Mouse (Mus musculus) limb, embryonic 13.5 days (tissue): ENCODE measurements at regions not wholly inside any gene's neighbourhood (a gene's known extent, or its start where the extent isn't known, plus 50 kb on each side); places are given as distances from the start of the nearest gene placed in this dataset.

Experiments
- ATAC-seq: fragments of 200-750 bp; cut with Nextera tagmentation; 2 replicates; pipeline ENCODE4 v1.8.0; 2017; ENCODE audit warnings: low read depth, moderate number of reproducible peaks, moderate TSS enrichment; ENCODE audit not compliant: low FRiP score
- H3K27ac ChIP-seq: fragments of 300-500 bp; sonication (generic); 2 replicates; pipeline ENCODE4 v1.5.1; 2015; ENCODE audit warnings: inconsistent platforms, mild to moderate bottlenecking, moderate library complexity
- H3K27me3 ChIP-seq: fragments of 300-500 bp; sonication (generic); 2 replicates; pipeline ENCODE4 v1.6.1; 2015; ENCODE audit warnings: mild to moderate bottlenecking, inconsistent platforms
- H3K36me3 ChIP-seq: fragments of 300-500 bp; sonication (generic); 2 replicates; pipeline ENCODE4 v1.6.1; 2015; ENCODE audit warnings: inconsistent platforms, mild to moderate bottlenecking, moderate library complexity
- H3K4me1 ChIP-seq: fragments of 300-500 bp; sonication (generic); 2 replicates; pipeline ENCODE4 v1.6.1; 2015; ENCODE audit warnings: inconsistent platforms
- H3K4me2 ChIP-seq: fragments of 300-500 bp; sonication (generic); replicated peaks from 2 replicates; pipeline ENCODE4 v1.6.1; 2015; ENCODE audit warnings: inconsistent platforms, mild to moderate bottlenecking, moderate library complexity
- H3K4me3 ChIP-seq: fragments of 300-500 bp; sonication (generic); 2 replicates; pipeline ENCODE4 v1.5.1; 2015; ENCODE audit warnings: moderate library complexity, mild to moderate bottlenecking, inconsistent platforms
- H3K9ac ChIP-seq: fragments of 300-500 bp; sonication (generic); 2 replicates; pipeline ENCODE4 v1.6.1; 2015; ENCODE audit warnings: mild to moderate bottlenecking, inconsistent platforms
- H3K9me3 ChIP-seq: fragments of 300-500 bp; sonication (generic); 2 replicates; pipeline ENCODE4 v1.6.1; 2016; ENCODE audit warnings: inconsistent platforms
- WGBS: fragments of 180-500 bp; shearing (Covaris S2); methylation state at CpG from one replicate; pipeline ENCODE4 v1.1.7; 2015; 5-methylcytosine and 5-hydroxymethylcytosine counted together

- Histone ChIP-seq H3K9ac (no peak overlapping the region), H3K4me2 (no peak overlapping the region), H3K36me3 (no peaks in the 10 kb centered on the region), H3K4me3 (no peak overlapping the region), H3K27me3 (no peaks in the 10 kb centered on the region), H3K9me3 (no peaks in the 10 kb centered on the region), H3K27ac (no peak overlapping the region), H3K4me1 (no peaks in the 10 kb centered on the region)
- 57% methylated on average over 8 of the region's 8 CpGs for WGBS
- no peak for ATAC-seq
Measured at GRCm38 (mm10) chr6:11534930-11535880, 372.1 kb downstream of the Ndufa4 start.

DNA sequence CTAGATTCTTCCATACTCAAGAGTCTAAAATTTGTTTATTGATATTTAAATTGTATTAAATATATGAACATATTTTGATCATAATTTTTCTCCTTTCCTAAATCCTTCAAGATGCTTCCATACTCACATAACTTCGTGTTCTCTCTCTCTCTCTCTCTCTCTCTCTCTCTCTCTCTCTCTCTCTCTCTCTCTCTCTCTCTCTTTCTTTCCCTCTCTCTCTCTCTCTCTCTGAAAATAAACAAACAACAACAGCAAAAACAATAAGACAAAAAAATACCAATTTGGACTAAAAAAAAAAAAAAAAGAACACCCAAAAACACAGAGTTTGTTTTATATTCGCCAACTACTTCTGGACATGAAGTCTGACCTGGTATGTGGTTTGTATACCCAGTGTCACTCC is 404.2 kb downstream of the Ndufa4 start:
- Histone ChIP-seq H3K4me1 (no peaks in the 10 kb centered on the region), H3K4me2 (no peak overlapping the region), H3K9me3 (no peaks in the 10 kb centered on the region), H3K9ac (no peak overlapping the region), H3K36me3 (no peaks in the 10 kb centered on the region), H3K4me3 (no peak overlapping the region), H3K27ac (no peak overlapping the region), H3K27me3 (no peaks in the 10 kb centered on the region)
- no peak for ATAC-seq
- WGBS: 73% methylated on average over 2 of the region's 2 CpGs

DNA sequence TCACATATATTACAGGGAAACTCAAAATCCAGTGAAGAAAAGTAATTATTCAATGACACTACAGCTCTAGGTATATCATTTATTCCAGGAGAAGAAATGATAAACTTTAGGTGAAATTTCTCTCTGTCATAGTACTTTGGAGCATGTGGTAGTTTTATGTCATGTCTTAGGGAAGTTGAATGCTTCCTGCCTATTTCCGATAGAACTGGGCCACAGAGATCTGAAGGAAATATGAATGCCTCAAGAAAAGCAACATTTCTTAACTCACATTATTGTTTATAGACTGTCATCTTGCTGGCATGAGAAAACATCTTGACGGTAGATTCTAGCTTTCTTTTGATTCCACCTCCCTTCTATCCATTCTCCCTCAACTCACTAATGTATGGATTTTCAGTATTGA is 412.9 kb downstream of the Ndufa4 start:
- no peak overlapping the region for H3K9ac ChIP-seq
- H3K9me3 ChIP-seq: no peaks in the 10 kb centered on the region
- no peak for ATAC-seq
- no peaks in the 10 kb centered on the region for H3K36me3 ChIP-seq
- no peaks in the 10 kb centered on the region for H3K4me1 ChIP-seq
- no peak overlapping the region for H3K4me2 ChIP-seq
- no peak overlapping the region for H3K27ac ChIP-seq
- H3K27me3 ChIP-seq: no peaks in the 10 kb centered on the region
- WGBS: 92% methylated on average over 2 of the region's 2 CpGs
- H3K4me3 ChIP-seq: no peak overlapping the region

DNA sequence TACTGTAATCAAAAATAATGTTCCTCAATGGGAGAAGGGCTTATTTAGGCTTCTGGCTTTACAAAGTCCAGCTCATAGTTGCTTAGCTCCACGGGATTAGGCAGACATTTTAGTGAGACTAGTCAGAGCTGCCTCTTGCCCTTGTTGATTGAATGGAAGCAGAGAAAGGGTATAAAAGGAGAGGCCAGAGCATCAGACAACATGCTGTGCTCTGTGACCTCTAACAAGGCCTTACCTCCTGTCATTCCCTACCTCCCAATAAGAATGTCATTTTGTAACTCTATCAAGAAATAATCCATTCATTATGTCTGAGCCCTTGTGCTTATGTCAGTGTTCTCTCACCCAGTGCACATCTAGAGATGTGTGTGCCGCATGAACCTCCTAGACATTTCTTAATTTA is 430.3 kb downstream of the Ndufa4 start:
- Histone ChIP-seq H3K4me1 (no peaks in the 10 kb centered on the region), H3K27ac (no peak overlapping the region), H3K9me3 (no peaks in the 10 kb centered on the region), H3K27me3 (no peaks in the 10 kb centered on the region), H3K36me3 (no peaks in the 10 kb centered on the region), H3K4me3 (no peak overlapping the region), H3K4me2 (no peak overlapping the region), H3K9ac (no peak overlapping the region)
- no peak for ATAC-seq
- whole genome bisulfite sequencing: 57% methylated on average over 2 of the region's 2 CpGs
